Mouse (Mus musculus): Measurements from ENCODE around the gene Wipi1. TPM values are rescaled to one million over a fixed set of nuclear protein-coding genes. Genes with fewer than 3 reads are reported as not detected.

Gene Wipi1
- total and polyA plus RNA-seq, 3 experiments: 2.6 to 8.2 TPM; not detected in 1

DNA sequence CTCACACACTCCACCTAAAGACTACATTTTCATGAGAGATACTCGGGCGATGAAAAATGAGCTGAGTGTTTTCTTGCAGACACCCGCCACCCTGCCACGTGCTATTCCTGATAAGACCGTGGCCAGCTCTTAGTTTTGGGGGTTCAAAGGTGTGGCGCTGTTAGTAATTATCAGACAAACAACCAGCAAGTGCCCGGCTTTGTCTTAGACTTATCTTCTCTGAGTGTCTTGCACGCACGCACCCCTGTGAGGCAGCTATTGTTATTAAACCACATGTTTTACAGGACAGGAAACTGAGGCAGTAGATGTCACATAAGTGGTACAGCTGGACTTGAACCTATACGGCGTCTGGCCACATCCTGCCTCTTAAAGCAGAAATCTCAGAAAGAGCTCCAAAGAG is 54.3 kb downstream of the Wipi1 start:
- Histone ChIP-seq H3K79me2 (ENCODE audit: control insufficient read depth, insufficient read depth, low read length, poor library complexity) (no peaks in the 10 kb centered on the region), H3K9ac (ENCODE audit: control insufficient read depth, low read depth, low read length, poor library complexity, severe bottlenecking) (no peak overlapping the region), H3K9me3 (replicated peaks; ENCODE audit: insufficient read depth, low read length) (no peaks in the 10 kb centered on the region), H3K27ac (ENCODE audit: control insufficient read depth, low read depth, low read length) (peak overlapping the region; percentile 48), H3K4me1 (ENCODE audit: control insufficient read depth in 1 of 2, insufficient read depth in 2 of 2, low read length in 2 of 2) (peaks cover 24 to 39% of the 10 kb centered on the region in 2 experiments), H3K36me3 (ENCODE audit: control insufficient read depth in 1 of 2, insufficient read depth in 2 of 2, low read length in 2 of 2) (peaks cover 0 to 30% of the 10 kb centered on the region in 2 experiments; a peak in 2 of 4 replicates), H3K27me3 (ENCODE audit: control insufficient read depth in 1 of 2, insufficient read depth in 2 of 2, low read length in 2 of 2) (no peaks in the 10 kb centered on the region), H3K4me3 (ENCODE audit: control insufficient read depth in 1 of 2, insufficient read depth in 1 of 2, low read depth in 2 of 2, low read length in 2 of 2) (no peak overlapping the region)
- TF ChIP-seq ZNF384 (IDR thresholded peaks at IDR 0.05; ENCODE audit: low read depth, low read length) (0 out of 2 replicates have a peak, but pooled peaks have one; percentile 51), E2F4 (IDR thresholded peaks at IDR 0.05; ENCODE audit: borderline replicate concordance, low read depth, low read length) (no peak), MAZ (IDR thresholded peaks at IDR 0.05; ENCODE audit: low read depth, low read length) (peak; percentile 65), MYC (IDR thresholded peaks at IDR 0.05; ENCODE audit: low read depth, low read length) (peak; percentile 97), CHD1 (IDR thresholded peaks at IDR 0.05; ENCODE audit: low read depth, low read length) (0 out of 2 replicates have a peak, but pooled peaks have one; percentile 42), CTCF (IDR thresholded peaks at IDR 0.05 in 2 of 3, conservative IDR thresholded peaks at IDR 0.05 in 1 of 3; ENCODE audit: control insufficient read depth in 1 of 3, insufficient read depth in 1 of 3, low read depth in 2 of 3, low read length in 3 of 3, poor library complexity in 1 of 3, severe bottlenecking in 1 of 3) (no peak), MAX (IDR thresholded peaks at IDR 0.05; ENCODE audit: low read length) (peak; percentile 97), MAFK (IDR thresholded peaks at IDR 0.05; ENCODE audit: borderline replicate concordance, low read depth, low read length) (peak; percentile 42; the same call in 1 of the 2 replicates), USF1 (IDR thresholded peaks at IDR 0.05; ENCODE audit: low read depth, low read length) (peak; percentile 86), SMC3 (IDR thresholded peaks at IDR 0.05; ENCODE audit: low read depth, low read length) (0 out of 2 replicates have a peak, but pooled peaks have one; percentile 17), TCF12 (IDR thresholded peaks at IDR 0.05; ENCODE audit: low read depth, low read length) (peak; percentile 96), MXI1 (IDR thresholded peaks at IDR 0.05; ENCODE audit: low read depth, low read length) (peak; percentile 97), POLR2AphosphoS2 (IDR thresholded peaks at IDR 0.05; ENCODE audit: low read length) (no peak), TBP (IDR thresholded peaks at IDR 0.05; ENCODE audit: low read depth, low read length) (peak; percentile 60; the same call in 1 of the 2 replicates), GABPA (IDR thresholded peaks at IDR 0.05; ENCODE audit: low read depth, low read length) (no peak), HCFC1 (IDR thresholded peaks at IDR 0.05; ENCODE audit: low read depth, low read length) (peak; percentile 25; the same call in 1 of the 2 replicates), NRF1 (IDR thresholded peaks at IDR 0.05; ENCODE audit: insufficient read depth, low read depth, low read length, poor library complexity, severe bottlenecking) (no peak), ELF1 (IDR thresholded peaks at IDR 0.05; ENCODE audit: low read depth, low read length) (no peak; the same call in 1 of the 2 replicates), ETS1 (IDR thresholded peaks at IDR 0.05; ENCODE audit: low read depth, low read length) (peak; percentile 95), GATA1 (IDR thresholded peaks at IDR 0.05; ENCODE audit: low read depth, low read length) (peak; percentile 96), MYB (IDR thresholded peaks at IDR 0.05; ENCODE audit: low read depth, low read length) (peak; percentile 61; the same call in 1 of the 2 replicates), BHLHE40 (IDR thresholded peaks at IDR 0.05; ENCODE audit: borderline replicate concordance, low read depth, low read length) (peak; percentile 97), MEF2A (IDR thresholded peaks at IDR 0.05; ENCODE audit: extremely low read depth, insufficient replicate concordance, low read depth, low read length, poor library complexity, severe bottlenecking) (no peak), RCOR1 (IDR thresholded peaks at IDR 0.05; ENCODE audit: low read depth, low read length) (peak; percentile 84), SIN3A (IDR thresholded peaks at IDR 0.05; ENCODE audit: low read length) (peak; percentile 97), USF2 (IDR thresholded peaks at IDR 0.05; ENCODE audit: borderline replicate concordance in 1 of 2, insufficient read depth in 1 of 2, low read depth in 1 of 2, low read length in 2 of 2) (0 out of 4 replicates have a peak, but pooled peaks of 1 of the 2 experiments have one; percentile 19), EP300 (IDR thresholded peaks at IDR 0.05; ENCODE audit: low read depth in 1 of 2, low read length in 2 of 2) (peak; percentile 89 to 96), TAL1 (IDR thresholded peaks at IDR 0.05; ENCODE audit: low read length) (peak; percentile 91), ZMIZ1 (IDR thresholded peaks at IDR 0.05; ENCODE audit: low read depth, low read length) (no peak), JUND (IDR thresholded peaks at IDR 0.05; ENCODE audit: low read depth, low read length) (no peak)
- peak; percentile 87 for DNase-seq (ENCODE audit: low read depth, low spot score)
